Mouse (Mus musculus): Measurements from ENCODE around the gene Syne2. TPM values are rescaled to one million over a fixed set of nuclear protein-coding genes. Genes with fewer than 3 reads are reported as not detected.

The Syne2 gene
- total and polyA plus RNA-seq, 3 experiments, result 21.7 to 33.6 (median 33.1) TPM

GRCm38 (mm10) chr12:76085066-76085465 lies 267.1 kb downstream of the Syne2 start:
- intact Hi-C loops (cut with DNase I), result no loop called here
- H3K4me1 ChIP-seq (ENCODE audit: control insufficient read depth, insufficient read depth, low read length), result no peaks in the 10 kb centered on the region
- no peak overlapping the region for H3K9ac ChIP-seq (ENCODE audit: low read depth, low read length)
- no peaks in the 10 kb centered on the region for H3K79me2 ChIP-seq (replicated peaks; ENCODE audit: control insufficient read depth, insufficient read depth, low read length)
- H3K27ac ChIP-seq, result no peak overlapping the region
- WGBS, result 86% methylated on average over 9 of the region's 9 CpGs
- no peak for DNase-seq
- no peaks in the 10 kb centered on the region for H3K27me3 ChIP-seq (ENCODE audit: control insufficient read depth, insufficient read depth, low read length)
- H3K36me3 ChIP-seq (ENCODE audit: control insufficient read depth, insufficient read depth, low read length), result no peaks in the 10 kb centered on the region
- TF ChIP-seq POLR2A (IDR thresholded peaks at IDR 0.05; ENCODE audit: insufficient read depth, low read depth, low read length) (no peak), CTCF (IDR thresholded peaks at IDR 0.05) (no peak), EP300 (IDR thresholded peaks at IDR 0.05; ENCODE audit: insufficient read depth, low read depth, low read length) (no peak)
- H3K4me3 ChIP-seq, result no peak overlapping the region

- no peak for DNase-seq
- TF ChIP-seq POLR2A (IDR thresholded peaks at IDR 0.05; ENCODE audit: insufficient read depth, low read depth, low read length) (no peak), CTCF (IDR thresholded peaks at IDR 0.05) (no peak), EP300 (IDR thresholded peaks at IDR 0.05; ENCODE audit: insufficient read depth, low read depth, low read length) (no peak)
- Histone ChIP-seq H3K4me1 (ENCODE audit: control insufficient read depth, insufficient read depth, low read length) (no peaks in the 10 kb centered on the region), H3K4me3 (no peak overlapping the region), H3K36me3 (ENCODE audit: control insufficient read depth, insufficient read depth, low read length) (no peaks in the 10 kb centered on the region), H3K79me2 (replicated peaks; ENCODE audit: control insufficient read depth, insufficient read depth, low read length) (no peaks in the 10 kb centered on the region), H3K27ac (no peak overlapping the region), H3K27me3 (ENCODE audit: control insufficient read depth, insufficient read depth, low read length) (no peaks in the 10 kb centered on the region), H3K9ac (ENCODE audit: low read depth, low read length) (no peak overlapping the region)
- 83% methylated on average over 15 of the region's 15 CpGs for WGBS
- intact Hi-C loops (cut with DNase I), result no loop called here
Observed at GRCm38 (mm10) chr12:76085956-76086905, 268.3 kb downstream of the Syne2 start.

- H3K27me3 ChIP-seq (ENCODE audit: control insufficient read depth, insufficient read depth, low read length), result no peaks in the 10 kb centered on the region
- intact Hi-C loops (cut with DNase I), result no loop called here
- TF ChIP-seq EP300 (IDR thresholded peaks at IDR 0.05; ENCODE audit: insufficient read depth, low read depth, low read length), result no peak
- no peak for TF ChIP-seq CTCF (IDR thresholded peaks at IDR 0.05)
- no peak for TF ChIP-seq POLR2A (IDR thresholded peaks at IDR 0.05; ENCODE audit: insufficient read depth, low read depth, low read length)
- no peak overlapping the region for H3K4me3 ChIP-seq
- no peak for DNase-seq
- no peaks in the 10 kb centered on the region for H3K79me2 ChIP-seq (replicated peaks; ENCODE audit: control insufficient read depth, insufficient read depth, low read length)
- H3K27ac ChIP-seq, result no peak overlapping the region
- no peak overlapping the region for H3K9ac ChIP-seq (ENCODE audit: low read depth, low read length)
- no peaks in the 10 kb centered on the region for H3K4me1 ChIP-seq (ENCODE audit: control insufficient read depth, insufficient read depth, low read length)
- 82% methylated on average over 13 of the region's 13 CpGs for WGBS
- no peaks in the 10 kb centered on the region for H3K36me3 ChIP-seq (ENCODE audit: control insufficient read depth, insufficient read depth, low read length)
Observed at GRCm38 (mm10) chr12:76087025-76087424, 269.1 kb downstream of the Syne2 start.

GRCm38 (mm10) chr12:76092789-76093466 lies 275.0 kb downstream of the Syne2 start:
- Histone ChIP-seq H3K36me3 (ENCODE audit: control insufficient read depth, insufficient read depth, low read length) (no peaks in the 10 kb centered on the region), H3K27ac (no peak overlapping the region), H3K27me3 (ENCODE audit: control insufficient read depth, insufficient read depth, low read length) (no peaks in the 10 kb centered on the region), H3K79me2 (replicated peaks; ENCODE audit: control insufficient read depth, insufficient read depth, low read length) (no peaks in the 10 kb centered on the region), H3K4me1 (ENCODE audit: control insufficient read depth, insufficient read depth, low read length) (no peaks in the 10 kb centered on the region), H3K9ac (ENCODE audit: low read depth, low read length) (no peak overlapping the region), H3K4me3 (no peak overlapping the region)
- DNase-seq, result no peak
- WGBS, result 64% methylated on average over 11 of the region's 11 CpGs
- intact Hi-C loops (cut with DNase I), result no loop called here
- no peak for TF ChIP-seq POLR2A (IDR thresholded peaks at IDR 0.05; ENCODE audit: insufficient read depth, low read depth, low read length)
- no peak for TF ChIP-seq EP300 (IDR thresholded peaks at IDR 0.05; ENCODE audit: insufficient read depth, low read depth, low read length)
- TF ChIP-seq CTCF (IDR thresholded peaks at IDR 0.05), result no peak

- Histone ChIP-seq H3K4me1 (ENCODE audit: control insufficient read depth, insufficient read depth, low read length) (no peaks in the 10 kb centered on the region), H3K79me2 (replicated peaks; ENCODE audit: control insufficient read depth, insufficient read depth, low read length) (no peaks in the 10 kb centered on the region), H3K27me3 (ENCODE audit: control insufficient read depth, insufficient read depth, low read length) (no peaks in the 10 kb centered on the region), H3K36me3 (ENCODE audit: control insufficient read depth, insufficient read depth, low read length) (no peaks in the 10 kb centered on the region), H3K9ac (ENCODE audit: low read depth, low read length) (no peak overlapping the region), H3K27ac (no peak overlapping the region), H3K4me3 (no peak overlapping the region)
- WGBS, result 88% methylated on average over 15 of the region's 15 CpGs
- intact Hi-C loops (cut with DNase I), result no loop called here
- no peak for DNase-seq
- TF ChIP-seq EP300 (IDR thresholded peaks at IDR 0.05; ENCODE audit: insufficient read depth, low read depth, low read length) (no peak), CTCF (IDR thresholded peaks at IDR 0.05) (no peak), POLR2A (IDR thresholded peaks at IDR 0.05; ENCODE audit: insufficient read depth, low read depth, low read length) (no peak)
Observed at GRCm38 (mm10) chr12:76093613-76094588, 276.0 kb downstream of the Syne2 start.

Measured in heart, adult 2 months (tissue).